Mouse (Mus musculus) heart, adult 2 months (tissue): ENCODE measurements around the gene 1700056E22Rik.

Experiments used
- CTCF ChIP-seq: fragments of 200-600 bp; IDR thresholded peaks from 2 replicates; pipeline ENCODE4 v1.8.1; 2022; ENCODE audit warnings: antibody characterized with exemption, mild to moderate bottlenecking, moderate library complexity
- EP300 ChIP-seq: fragments of 200-500 bp; IDR thresholded peaks from 2 replicates; pipeline ENCODE4 v1.6.1; 2011; ENCODE audit warnings: low read depth, low read length, control low read depth; ENCODE audit not compliant: insufficient read depth
- POLR2A ChIP-seq: fragments of 200-500 bp; IDR thresholded peaks from 2 replicates; pipeline ENCODE4 v1.6.1; 2011; ENCODE audit warnings: mild to moderate bottlenecking, low read depth, low read length, control low read depth; ENCODE audit not compliant: insufficient read depth

DNA sequence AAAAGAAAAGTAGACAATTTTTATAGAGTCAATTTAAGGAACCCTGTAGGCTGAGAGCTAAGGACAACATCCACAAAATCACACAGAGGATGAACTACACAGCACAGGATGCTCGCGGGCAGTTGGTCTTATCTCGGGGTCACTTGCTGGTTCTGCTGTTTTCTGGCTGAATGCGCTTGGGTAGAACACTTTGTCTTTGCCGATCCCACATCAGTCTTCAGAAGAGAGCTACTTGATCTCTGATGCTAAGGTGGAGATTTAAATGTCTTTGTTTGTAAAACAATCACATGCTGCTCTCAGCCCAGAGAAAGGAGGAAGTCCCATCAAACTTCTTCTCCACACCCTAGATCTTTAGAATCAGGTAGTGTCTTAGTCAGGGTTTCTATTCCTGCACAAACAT, 9.0 kb downstream of the 1700056E22Rik start:
- TF ChIP-seq CTCF (no peak), EP300 (no peak), POLR2A (no peak)
